Mouse (Mus musculus) brain, adult 2 months (tissue): ENCODE results near the gene Etnk2.
A peak's percentile ranks its signal among the peaks of the same experiment; 100 is the strongest.

Experiments used
- DNase-seq: peaks from one replicate; pipeline ENCODE4 v3.0.0; 2011; ENCODE audit warnings: low read depth, low spot score

Etnk2 gene

DNA sequence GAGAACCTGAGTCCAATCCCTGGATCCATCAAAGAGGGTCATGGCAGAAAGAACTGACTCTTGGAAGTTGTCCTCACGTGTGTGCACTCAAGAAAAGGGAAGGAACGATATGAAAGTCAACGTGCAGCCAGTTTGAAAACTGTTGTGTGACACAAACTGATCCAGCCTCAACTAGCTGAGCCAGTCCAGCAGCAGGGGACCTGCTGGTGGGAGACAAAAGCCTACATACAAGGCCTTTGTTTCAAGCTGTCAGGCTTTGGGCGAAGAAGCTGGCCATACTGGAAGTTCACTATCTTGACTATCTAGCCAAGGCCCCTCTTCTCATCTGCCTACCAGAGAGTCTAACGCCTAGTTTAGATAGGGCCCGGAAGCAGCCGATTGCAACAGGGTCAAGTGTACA is 53.1 kb downstream of the Etnk2 start:
- DNase-seq, result no peak

DNA sequence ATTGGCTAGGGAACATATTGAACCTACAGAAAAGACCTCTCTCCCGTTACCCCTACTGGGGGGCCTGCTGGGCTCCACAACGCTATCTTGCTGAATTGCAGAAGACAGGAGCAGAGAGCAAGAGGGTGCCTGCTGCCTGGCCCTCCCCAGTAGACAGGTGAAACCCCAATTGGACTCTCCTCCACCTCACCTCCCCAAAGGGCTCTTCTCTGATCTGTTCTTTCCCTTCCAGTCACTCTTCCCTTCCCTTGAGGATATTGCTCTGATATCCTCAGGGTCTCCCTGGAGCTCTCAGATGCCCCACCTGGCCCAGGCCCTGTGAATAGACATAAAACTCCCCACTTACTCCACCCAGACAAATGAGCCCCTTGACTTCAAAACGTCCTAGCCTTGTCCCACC is 53.7 kb downstream of the Etnk2 start:
- DNase-seq, result no peak

- no peak for DNase-seq
These were observed 54.2 kb downstream of the Etnk2 start for GRCm38 (mm10) chr1:133417539-133417938.

DNA sequence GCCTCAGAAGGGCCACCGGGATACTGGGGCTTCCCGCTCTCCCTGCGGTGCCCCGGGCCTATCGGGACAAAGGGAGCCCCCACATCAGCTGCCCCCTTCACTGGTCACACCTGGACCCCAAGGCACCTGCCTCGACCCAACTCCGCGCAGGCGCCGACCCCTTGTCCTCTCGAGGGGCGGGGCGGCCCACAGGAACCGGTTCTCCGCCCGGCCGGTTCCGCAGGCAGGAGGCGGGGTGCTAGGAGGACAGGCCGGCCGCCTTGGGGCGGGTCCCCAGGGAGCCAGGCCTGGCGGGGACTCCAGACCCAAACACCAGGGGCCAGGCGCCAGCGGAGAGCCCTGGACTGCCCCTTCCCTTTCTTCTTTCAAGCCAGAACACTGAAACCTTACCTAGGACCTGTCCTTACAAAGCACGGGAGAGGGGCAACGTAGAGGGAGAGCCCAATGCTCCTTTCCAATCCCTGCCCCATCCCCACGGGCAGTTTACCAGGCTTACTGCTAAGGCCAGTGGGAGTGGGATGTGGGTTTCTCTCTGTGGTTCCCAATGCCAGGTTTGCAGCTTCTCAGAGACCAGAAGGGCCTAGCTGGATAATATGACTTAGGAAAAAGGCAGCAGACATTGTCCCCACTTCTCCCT is 54.9 kb downstream of the Etnk2 start:
- no peak for DNase-seq

- no peak for DNase-seq
These were observed 55.9 kb downstream of the Etnk2 start for GRCm38 (mm10) chr1:133419178-133419834.

- no peak for DNase-seq
These were observed 57.1 kb downstream of the Etnk2 start for GRCm38 (mm10) chr1:133420491-133420890.

DNA sequence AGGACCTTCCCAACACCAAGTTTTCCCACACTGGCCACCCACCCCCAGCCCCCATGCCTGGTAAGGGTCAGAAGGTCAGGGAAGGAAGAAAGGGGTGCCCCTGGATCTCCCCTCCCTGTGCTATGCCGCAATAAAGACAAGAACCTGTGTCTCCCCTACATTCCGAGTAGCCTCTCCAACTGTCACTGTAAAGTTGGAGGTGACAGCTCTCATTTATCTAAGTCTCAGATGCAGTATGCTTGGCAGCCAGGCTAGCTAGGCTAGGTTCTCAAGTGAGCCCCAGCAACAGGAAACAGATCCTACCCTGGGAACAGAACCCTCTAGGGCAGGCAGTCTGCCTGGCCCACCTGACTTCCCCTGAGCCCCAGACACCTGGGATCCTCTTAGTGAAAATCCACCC is 57.7 kb downstream of the Etnk2 start:
- DNase-seq, result no peak

- no peak for DNase-seq
These were observed 58.7 kb downstream of the Etnk2 start for GRCm38 (mm10) chr1:133421975-133422570.

GRCm38 (mm10) chr1:133422615-133423161 is 59.3 kb downstream of the Etnk2 start:
- DNase-seq, result no peak

- no peak for DNase-seq
These were observed 59.8 kb downstream of the Etnk2 start for GRCm38 (mm10) chr1:133423166-133423542.

GRCm38 (mm10) chr1:133423543-133424480 is 60.4 kb downstream of the Etnk2 start, which contains the start of gene Sox13:
Gene Sox13, minus strand, starts transcription at chr1:133424377.
- DNase-seq, result peak; percentile 76

DNA sequence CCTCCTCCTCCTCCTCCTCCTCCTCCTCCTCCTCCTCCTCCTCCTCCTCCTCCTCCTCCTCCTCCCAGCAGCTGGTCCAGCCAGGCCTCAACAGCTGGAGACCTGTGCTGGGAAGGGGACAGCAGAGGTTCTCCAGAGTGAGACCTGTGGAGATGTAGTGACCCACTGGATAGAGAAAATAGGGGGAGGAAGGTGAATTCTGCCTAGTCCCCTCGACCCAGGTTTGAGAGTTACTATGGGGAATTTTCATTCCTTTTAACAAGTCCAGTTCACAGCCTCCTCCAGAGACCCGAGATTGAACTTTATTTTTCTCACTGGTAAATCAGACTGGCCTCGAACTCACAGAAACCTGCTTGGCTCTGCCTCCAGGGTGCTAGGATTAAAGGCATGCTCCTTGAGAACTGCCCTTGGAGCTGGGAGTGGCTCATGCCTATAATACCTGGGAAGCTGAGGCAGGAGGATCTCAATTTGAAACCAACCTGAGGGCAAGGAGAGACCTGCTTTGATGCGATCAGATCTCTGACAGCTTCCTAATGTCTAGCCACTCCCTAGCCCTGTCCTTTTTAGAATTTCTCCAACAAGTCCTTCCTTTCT is 61.3 kb downstream of the Etnk2 start:
- no peak for DNase-seq
